Mouse (Mus musculus) lung, embryonic 14.5 days (tissue): ENCODE results near the gene Ethe1. TPM values are rescaled to one million over a fixed set of nuclear protein-coding genes. Genes with fewer than 3 reads are reported as not detected.

Experiments used
- ATAC-seq: fragments of 200-750 bp; cut with Nextera tagmentation; 2 replicates; pipeline ENCODE4 v1.8.0; 2017; ENCODE audit warnings: mild to moderate bottlenecking, moderate TSS enrichment, moderate library complexity; ENCODE audit not compliant: insufficient read depth
- DNase-seq: peaks from one replicate; pipeline ENCODE4 v3.0.0-alpha.2; 2015
- H3K27ac ChIP-seq: fragments of 300-500 bp; sonication (generic); 2 replicates; pipeline ENCODE4 v1.5.1; 2014; ENCODE audit warnings: low read depth, mild to moderate bottlenecking, moderate library complexity
- H3K27me3 ChIP-seq: fragments of 300-500 bp; sonication (generic); 2 replicates; pipeline ENCODE4 v1.6.1; 2014; ENCODE audit warnings: low read length, control low read depth; ENCODE audit not compliant: insufficient read depth
- H3K36me3 ChIP-seq: fragments of 300-500 bp; sonication (generic); 2 replicates; pipeline ENCODE4 v1.6.1; 2014; ENCODE audit warnings: control low read depth; ENCODE audit not compliant: insufficient read depth
- H3K4me1 ChIP-seq: fragments of 300-500 bp; sonication (generic); 2 replicates; pipeline ENCODE4 v1.6.1; 2014; ENCODE audit warnings: antibody characterized with exemption, control low read depth; ENCODE audit not compliant: insufficient read depth
- H3K4me2 ChIP-seq: fragments of 300-500 bp; sonication (generic); 2 replicates; pipeline ENCODE4 v1.6.1; 2014; ENCODE audit warnings: mild to moderate bottlenecking
- H3K4me3 ChIP-seq: fragments of 300-500 bp; sonication (generic); 2 replicates; pipeline ENCODE4 v1.5.1; 2014; ENCODE audit warnings: low read depth, low read length
- H3K9ac ChIP-seq: fragments of 300-500 bp; sonication (generic); 2 replicates; pipeline ENCODE4 v1.6.1; 2014
- H3K9me3 ChIP-seq: fragments of 300-500 bp; sonication (generic); 2 replicates; pipeline ENCODE4 v1.6.1; 2016; ENCODE audit warnings: low read depth, low read length, control low read depth
- CTCF ChIP-seq: IDR thresholded peaks from 2 replicates; pipeline ENCODE4 v1.5.1; 2016; ENCODE audit warnings: antibody characterized with exemption, low read depth
- WGBS: fragments of 180-500 bp; shearing (Covaris S2); extraction: QIAGEN DNeasy Blood & Tissue Kit; methylation state at CpG from one replicate; pipeline ENCODE4 v1.1.7; 2014; 5-methylcytosine and 5-hydroxymethylcytosine counted together
- polyA plus RNA-seq: library from polyadenylated mRNA; unstranded; fragments of >200 nt; fragmentation: Nextera tagmentation; extraction: Ambion mirVana; gene quantifications from 2 replicates; pipeline ENCODE4 v1.2.1, GENCODE M21; 2014

Gene Ethe1
- polyA plus RNA-seq, 1 experiment from 2014 or later, result 26.5 TPM

- ATAC-seq (peak; percentile 32; the same call in 1 of the 2 replicates), DNase-seq (no peak)
- no peak for TF ChIP-seq CTCF
- Histone ChIP-seq H3K9me3 (no peaks in the 10 kb centered on the region), H3K4me3 (no peak overlapping the region), H3K4me1 (no peaks in the 10 kb centered on the region), H3K27me3 (no peaks in the 10 kb centered on the region), H3K4me2 (no peak overlapping the region), H3K36me3 (peaks cover 43% of the 10 kb centered on the region), H3K9ac (no peak overlapping the region), H3K27ac (no peak overlapping the region)
- WGBS, result 52% methylated on average over 12 of the region's 12 CpGs
Measured at GRCm38 (mm10) chr7:24574224-24574796, 13.0 kb upstream of the Ethe1 start.

GRCm38 (mm10) chr7:24577811-24578210, 9.5 kb upstream of the Ethe1 start:
- Histone ChIP-seq H3K4me2 (no peak overlapping the region), H3K27me3 (no peaks in the 10 kb centered on the region), H3K4me3 (no peak overlapping the region), H3K4me1 (no peaks in the 10 kb centered on the region), H3K36me3 (peaks cover 10% of the 10 kb centered on the region), H3K9me3 (no peaks in the 10 kb centered on the region), H3K27ac (no peak overlapping the region), H3K9ac (no peak overlapping the region)
- no peak for TF ChIP-seq CTCF
- WGBS, result 88% methylated on average over 10 of the region's 10 CpGs
- DNase-seq (no peak), ATAC-seq (no peak)

DNA sequence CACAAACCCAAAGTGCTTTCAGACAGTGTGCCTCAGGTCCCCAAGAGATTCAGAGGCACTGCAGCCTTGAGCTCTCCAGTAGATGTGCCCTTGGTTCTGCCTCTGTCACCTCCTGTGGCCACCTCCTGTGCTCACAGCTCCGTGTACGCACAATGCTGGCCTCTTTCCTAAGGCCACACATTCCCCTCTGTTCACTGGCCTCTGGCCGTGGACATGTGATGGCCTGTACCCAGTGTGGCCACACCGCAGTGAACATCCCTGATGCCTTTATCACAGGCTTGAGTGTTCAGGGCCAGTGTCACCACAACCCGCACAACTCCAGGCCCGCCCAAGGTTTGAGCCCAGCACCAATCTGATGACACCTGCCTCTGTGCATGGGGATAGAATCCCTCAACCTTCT, 2.5 kb upstream of the Ethe1 start:
- Histone ChIP-seq H3K4me3 (no peak overlapping the region), H3K4me2 (no peak overlapping the region), H3K9ac (no peak overlapping the region), H3K36me3 (no peaks in the 10 kb centered on the region), H3K27me3 (peaks cover 24% of the 10 kb centered on the region), H3K4me1 (peaks cover 4% of the 10 kb centered on the region; the same call in 1 of the 2 replicates), H3K27ac (no peak overlapping the region), H3K9me3 (no peaks in the 10 kb centered on the region; the same call in 1 of the 2 replicates)
- no peak for TF ChIP-seq CTCF
- 85% methylated on average over 6 of the region's 6 CpGs for whole genome bisulfite sequencing
- no peak for DNase-seq
- ATAC-seq, result no peak

DNA sequence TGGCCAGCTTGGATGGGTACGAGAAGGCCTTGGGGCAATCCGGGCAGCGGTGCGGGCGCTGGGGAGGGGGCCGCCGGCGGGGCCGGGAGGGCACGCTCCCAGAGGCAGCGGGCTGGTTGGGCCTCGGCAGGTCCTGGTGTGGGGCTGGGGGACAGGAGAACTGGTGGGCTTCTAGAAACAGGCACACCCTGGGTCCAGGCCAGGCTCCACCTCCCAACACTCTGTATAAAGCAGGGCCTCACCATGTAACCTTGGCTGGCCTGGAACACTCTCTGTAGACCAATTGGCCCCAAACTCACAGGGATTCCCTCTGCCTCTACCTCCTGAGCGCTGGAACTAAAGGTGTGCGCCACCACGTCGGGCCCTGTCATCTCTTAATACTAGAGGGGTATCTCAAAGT, 1.3 kb upstream of the Ethe1 start:
- H3K36me3 ChIP-seq, result no peaks in the 10 kb centered on the region
- no peak overlapping the region for H3K27ac ChIP-seq
- no peak for TF ChIP-seq CTCF
- peaks cover 24% of the 10 kb centered on the region for H3K27me3 ChIP-seq
- WGBS, result 36% methylated on average over 16 of the region's 16 CpGs
- no peak overlapping the region for H3K4me3 ChIP-seq
- ATAC-seq (no peak), DNase-seq (no peak)
- no peak overlapping the region for H3K9ac ChIP-seq
- peaks cover 4% of the 10 kb centered on the region; the same call in 1 of the 2 replicates for H3K4me1 ChIP-seq
- no peaks in the 10 kb centered on the region; the same call in 1 of the 2 replicates for H3K9me3 ChIP-seq
- H3K4me2 ChIP-seq, result no peak overlapping the region

- ATAC-seq, result peak; percentile 83
- Histone ChIP-seq H3K4me2 (peak overlapping the region; percentile 82), H3K4me3 (peak overlapping the region; percentile 47), H3K9me3 (no peaks in the 10 kb centered on the region; the same call in 1 of the 2 replicates), H3K27ac (no peak overlapping the region), H3K27me3 (peaks cover 24% of the 10 kb centered on the region), H3K9ac (peak overlapping the region; percentile 60), H3K36me3 (no peaks in the 10 kb centered on the region), H3K4me1 (peaks cover 4% of the 10 kb centered on the region; the same call in 1 of the 2 replicates)
- DNase-seq, result peak; percentile 71
- no peak for TF ChIP-seq CTCF
- 9% methylated on average over 8 of the region's 8 CpGs for WGBS
Measured at GRCm38 (mm10) chr7:24586828-24587227, 515 bp upstream of the Ethe1 start.

GRCm38 (mm10) chr7:24588336-24588735, 993 bp downstream of the Ethe1 start:
- Histone ChIP-seq H3K4me1 (peaks cover 4% of the 10 kb centered on the region; the same call in 1 of the 2 replicates), H3K27me3 (peaks cover 24% of the 10 kb centered on the region), H3K9ac (no peak overlapping the region), H3K27ac (no peak overlapping the region), H3K4me2 (no peak overlapping the region), H3K36me3 (no peaks in the 10 kb centered on the region), H3K9me3 (no peaks in the 10 kb centered on the region; the same call in 1 of the 2 replicates), H3K4me3 (no peak overlapping the region)
- ATAC-seq, result no peak
- WGBS, result 54% methylated on average over 13 of the region's 13 CpGs
- peak; percentile 67 for DNase-seq
- no peak for TF ChIP-seq CTCF

- no peak overlapping the region for H3K27ac ChIP-seq
- no peak overlapping the region for H3K4me3 ChIP-seq
- no peak for TF ChIP-seq CTCF
- no peaks in the 10 kb centered on the region for H3K36me3 ChIP-seq
- no peak overlapping the region for H3K4me2 ChIP-seq
- WGBS, result 60% methylated on average over 5 of the region's 5 CpGs
- H3K27me3 ChIP-seq, result peaks cover 3% of the 10 kb centered on the region
- ATAC-seq, result no peak
- H3K4me1 ChIP-seq, result peaks cover 4% of the 10 kb centered on the region; the same call in 1 of the 2 replicates
- no peak for DNase-seq
- no peak overlapping the region for H3K9ac ChIP-seq
- H3K9me3 ChIP-seq, result no peaks in the 10 kb centered on the region
Measured at GRCm38 (mm10) chr7:24591735-24592134, 4.4 kb downstream of the Ethe1 start.

DNA sequence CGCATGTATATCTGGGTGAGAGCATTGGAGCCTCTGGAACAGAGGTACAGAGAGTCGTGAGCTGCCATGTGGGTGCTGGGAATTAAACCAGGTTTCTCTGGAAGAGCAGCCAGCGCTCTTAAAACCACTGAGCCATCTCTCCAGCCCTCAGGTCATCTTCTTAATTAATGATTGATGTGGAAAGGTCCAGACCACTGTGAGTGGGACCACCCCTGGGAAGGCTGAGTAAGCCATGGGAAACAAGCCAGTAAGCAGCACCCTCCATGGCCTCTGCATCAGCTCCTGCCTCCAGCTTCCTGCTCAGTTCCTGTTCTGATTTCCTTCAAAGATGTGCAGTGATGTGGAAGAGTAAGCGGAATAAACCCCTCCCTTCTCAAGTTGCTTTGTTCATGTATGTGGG, 4.8 kb downstream of the Ethe1 start:
- no peak for DNase-seq
- no peaks in the 10 kb centered on the region for H3K9me3 ChIP-seq
- H3K4me2 ChIP-seq, result no peak overlapping the region
- 50% methylated on average over 4 of the region's 4 CpGs for WGBS
- no peaks in the 10 kb centered on the region for H3K36me3 ChIP-seq
- H3K9ac ChIP-seq, result no peak overlapping the region
- ATAC-seq, result no peak
- no peak overlapping the region for H3K27ac ChIP-seq
- H3K4me1 ChIP-seq, result peaks cover 4% of the 10 kb centered on the region; the same call in 1 of the 2 replicates
- no peak overlapping the region for H3K4me3 ChIP-seq
- TF ChIP-seq CTCF, result no peak
- no peaks in the 10 kb centered on the region for H3K27me3 ChIP-seq
